Mouse (Mus musculus) cerebellum, postnatal 4 days (tissue): ENCODE data around the gene Zfp618.
A peak's percentile ranks its signal among the peaks of the same experiment; 100 is the strongest.

Source experiments
- DNase-seq, 2 experiments: peaks; one replicate each; pipeline ENCODE4 v3.0.0; 2022; ENCODE audit warnings: low spot score in 2 of 2, mixed read lengths in 1 of 2

Gene Zfp618

DNA sequence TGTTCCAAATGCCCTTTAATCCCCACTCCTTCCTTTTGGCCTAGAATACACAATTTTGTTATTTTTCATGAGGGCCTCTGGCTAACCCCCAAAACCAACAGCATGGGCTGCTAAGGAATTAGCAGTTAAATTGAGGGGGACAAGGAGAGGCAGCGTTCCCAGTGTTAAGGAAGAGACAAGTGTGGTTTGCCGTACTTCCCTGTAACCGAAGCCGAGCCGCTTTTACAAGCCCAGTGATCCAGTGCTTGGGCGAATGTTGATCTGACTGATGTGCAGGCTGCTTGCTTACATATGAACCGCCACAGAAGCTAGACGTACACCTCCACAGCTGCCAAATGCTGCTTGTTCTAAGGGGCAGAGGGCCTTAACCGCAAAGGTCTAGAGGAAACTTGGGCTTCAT is 99.5 kb downstream of the Zfp618 start:
- DNase-seq: peak in 1 of 2 experiments; percentile 14

GRCm38 (mm10) chr4:63066796-63067195 is 101.4 kb downstream of the Zfp618 start:
- DNase-seq: peak in 1 of 2 experiments; percentile 6

GRCm38 (mm10) chr4:63067822-63068221 is 102.4 kb downstream of the Zfp618 start:
- peak in 1 of 2 experiments; percentile 7 for DNase-seq

- no peak for DNase-seq
These were observed 103.3 kb downstream of the Zfp618 start for GRCm38 (mm10) chr4:63068499-63069175.

DNA sequence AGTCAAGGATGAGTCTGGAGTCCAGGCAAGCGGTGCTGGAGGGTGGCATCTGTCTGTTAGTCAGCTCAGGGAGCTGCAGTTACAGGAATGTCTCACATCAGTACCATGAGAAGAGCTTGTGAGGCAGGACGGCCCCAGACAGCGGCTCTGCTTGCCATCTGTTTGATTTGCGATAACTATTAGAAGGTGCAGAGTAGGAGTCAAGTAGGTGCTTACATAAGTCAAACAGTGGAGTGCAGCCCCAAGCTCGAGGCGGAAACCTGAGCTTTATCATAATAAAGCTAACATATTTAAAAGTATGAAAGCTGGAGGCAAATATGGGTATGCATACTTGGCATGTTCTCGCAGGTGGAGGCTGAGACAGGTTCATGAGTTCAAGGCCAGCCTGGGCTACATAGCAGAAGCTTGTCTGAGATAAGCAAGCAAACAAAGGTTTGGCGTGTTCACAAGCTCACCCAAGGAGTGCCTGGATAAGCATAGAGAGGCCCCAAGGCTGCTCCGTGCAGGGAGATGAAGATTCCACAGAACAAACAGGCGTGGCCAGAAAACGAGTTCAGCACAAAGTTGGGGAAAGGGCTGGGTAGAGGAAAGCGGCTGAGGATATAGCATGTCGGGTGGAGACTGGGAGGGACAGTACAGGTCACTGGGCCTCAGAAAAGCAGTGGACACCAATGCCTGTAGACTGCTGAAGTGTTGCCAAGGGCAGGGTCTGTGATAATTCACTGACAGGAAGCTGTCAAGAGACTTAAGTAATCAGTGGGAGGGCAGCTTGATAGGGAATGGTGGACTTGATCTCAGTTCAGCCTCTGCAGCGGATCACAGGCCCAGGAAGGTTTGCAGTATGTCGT is 106.3 kb downstream of the Zfp618 start:
- no peak for DNase-seq

GRCm38 (mm10) chr4:63073139-63073538 is 107.8 kb downstream of the Zfp618 start:
- no peak for DNase-seq

DNA sequence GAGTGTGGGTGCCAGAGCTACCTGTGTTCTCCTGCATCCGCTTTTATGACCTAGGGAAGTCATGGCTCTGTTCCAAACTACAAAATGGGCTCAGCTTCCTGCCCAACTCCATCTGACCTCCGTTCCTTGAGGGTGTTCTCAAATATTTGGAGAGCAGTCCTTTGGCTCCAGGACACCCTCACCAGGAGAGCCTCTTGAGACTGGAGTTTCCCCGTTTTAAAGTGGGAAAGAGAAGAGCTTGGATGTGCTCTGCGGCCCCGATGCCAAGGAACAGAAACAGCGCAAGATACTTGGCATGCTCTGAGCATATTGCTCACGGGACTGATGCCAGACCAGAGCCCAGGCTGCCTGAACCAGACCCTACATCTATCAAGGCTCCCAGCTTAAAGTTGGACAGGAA is 113.8 kb downstream of the Zfp618 start:
- peak in 1 of 2 experiments; percentile 15 for DNase-seq

- DNase-seq: peak in 1 of 2 experiments; percentile 74
These were observed 119.1 kb downstream of the Zfp618 start for GRCm38 (mm10) chr4:63084473-63084889.

DNA sequence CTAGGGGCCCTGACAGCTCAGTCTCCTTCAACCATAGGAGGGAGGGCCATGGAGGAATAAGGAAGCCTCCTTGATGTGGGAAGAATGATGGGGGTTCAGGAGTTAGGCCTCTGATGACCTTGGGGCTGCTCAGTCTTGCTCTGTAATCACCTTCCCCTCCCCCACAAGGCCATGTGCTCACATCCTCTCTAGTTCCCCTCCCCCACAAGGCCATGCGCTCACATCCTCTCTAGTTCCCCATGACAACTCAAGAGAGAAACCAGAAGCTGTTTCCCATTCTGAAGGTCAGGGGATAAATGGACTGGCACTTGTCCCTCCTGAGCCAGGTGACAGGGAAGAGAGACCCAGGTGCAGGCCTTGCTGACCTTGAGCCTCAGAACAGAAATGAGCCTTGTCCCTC is 124.1 kb downstream of the Zfp618 start:
- no peak for DNase-seq

DNA sequence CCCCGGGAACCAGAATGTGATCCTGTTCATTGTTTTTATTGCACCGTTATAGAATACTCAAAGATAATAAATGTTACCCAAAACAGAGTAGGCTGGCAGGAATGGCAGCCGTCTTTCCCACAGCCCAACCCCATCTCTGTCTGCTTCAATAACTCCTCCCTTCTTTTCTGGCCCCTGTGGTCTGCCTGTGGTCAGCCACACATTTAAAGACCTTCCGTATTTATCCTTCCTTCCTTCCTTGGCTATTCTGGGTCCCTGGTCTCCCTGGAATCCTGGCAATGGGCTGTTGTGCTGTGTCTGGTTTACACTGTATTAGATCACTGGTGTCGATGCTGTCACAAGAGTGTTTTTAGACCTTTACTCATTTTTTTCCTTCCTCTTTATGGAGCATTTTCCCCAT is 125.8 kb downstream of the Zfp618 start:
- peak in 1 of 2 experiments; percentile 8 for DNase-seq

DNA sequence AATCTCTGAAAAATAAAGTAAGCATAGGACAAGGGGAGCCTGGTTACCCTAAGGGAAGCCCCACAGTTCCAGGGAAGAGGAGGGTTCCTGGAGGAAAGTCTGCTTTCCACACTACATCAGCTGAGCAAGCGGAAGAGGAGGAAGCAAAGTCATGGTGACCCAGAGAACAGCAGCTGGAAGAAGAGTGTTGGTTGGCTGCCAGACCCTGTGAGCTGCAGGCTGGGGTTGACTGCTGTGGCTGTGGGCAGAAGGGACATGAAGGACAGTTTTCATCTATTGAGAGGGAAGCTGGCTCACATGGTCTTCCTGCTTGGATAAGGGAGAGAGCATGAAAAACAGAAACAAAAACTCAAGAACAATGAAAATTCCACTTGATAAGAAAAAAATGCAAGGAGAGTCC is 132.2 kb downstream of the Zfp618 start:
- peak in 1 of 2 experiments; percentile 24 for DNase-seq

DNA sequence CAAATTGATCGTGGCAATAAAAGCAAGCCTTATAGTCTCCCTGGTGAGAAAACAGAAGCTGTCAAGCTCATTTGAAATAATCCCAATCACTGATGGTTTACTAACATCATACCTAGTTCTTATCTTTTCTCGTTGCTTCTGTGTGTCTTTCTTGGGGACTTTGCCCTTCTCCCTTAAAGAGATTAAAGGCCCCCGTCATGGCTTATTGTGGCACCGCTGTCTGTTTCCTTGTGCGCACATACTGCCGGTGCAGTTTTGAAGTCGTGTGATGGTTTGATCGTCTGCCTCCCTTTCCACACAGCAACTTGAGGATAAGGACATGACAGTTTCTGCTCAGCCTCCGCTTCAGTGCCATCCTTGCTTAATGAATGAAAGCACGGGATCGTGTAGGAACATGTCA is 135.1 kb downstream of the Zfp618 start:
- no peak for DNase-seq

GRCm38 (mm10) chr4:63102025-63102424 is 136.7 kb downstream of the Zfp618 start:
- no peak for DNase-seq

DNA sequence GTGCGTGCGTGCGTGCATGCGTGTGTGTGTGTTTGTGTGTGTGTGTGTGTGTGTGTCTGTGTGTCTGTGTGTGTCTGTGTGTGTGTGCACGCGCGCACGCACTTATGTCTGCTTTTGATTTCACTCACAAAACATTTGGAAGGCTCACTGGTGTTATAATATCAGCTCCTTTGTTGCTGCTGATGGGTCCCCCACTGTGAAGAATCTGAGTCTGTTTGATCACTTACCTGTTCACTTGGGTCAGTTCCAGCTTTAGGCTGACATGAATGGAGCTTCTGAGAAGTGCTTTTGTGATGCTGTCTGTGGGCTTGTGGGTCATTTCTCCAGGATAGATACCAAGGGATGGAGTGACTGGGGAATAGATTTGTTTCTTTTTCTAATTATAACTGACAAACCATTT is 140.3 kb downstream of the Zfp618 start:
- DNase-seq: no peak

DNA sequence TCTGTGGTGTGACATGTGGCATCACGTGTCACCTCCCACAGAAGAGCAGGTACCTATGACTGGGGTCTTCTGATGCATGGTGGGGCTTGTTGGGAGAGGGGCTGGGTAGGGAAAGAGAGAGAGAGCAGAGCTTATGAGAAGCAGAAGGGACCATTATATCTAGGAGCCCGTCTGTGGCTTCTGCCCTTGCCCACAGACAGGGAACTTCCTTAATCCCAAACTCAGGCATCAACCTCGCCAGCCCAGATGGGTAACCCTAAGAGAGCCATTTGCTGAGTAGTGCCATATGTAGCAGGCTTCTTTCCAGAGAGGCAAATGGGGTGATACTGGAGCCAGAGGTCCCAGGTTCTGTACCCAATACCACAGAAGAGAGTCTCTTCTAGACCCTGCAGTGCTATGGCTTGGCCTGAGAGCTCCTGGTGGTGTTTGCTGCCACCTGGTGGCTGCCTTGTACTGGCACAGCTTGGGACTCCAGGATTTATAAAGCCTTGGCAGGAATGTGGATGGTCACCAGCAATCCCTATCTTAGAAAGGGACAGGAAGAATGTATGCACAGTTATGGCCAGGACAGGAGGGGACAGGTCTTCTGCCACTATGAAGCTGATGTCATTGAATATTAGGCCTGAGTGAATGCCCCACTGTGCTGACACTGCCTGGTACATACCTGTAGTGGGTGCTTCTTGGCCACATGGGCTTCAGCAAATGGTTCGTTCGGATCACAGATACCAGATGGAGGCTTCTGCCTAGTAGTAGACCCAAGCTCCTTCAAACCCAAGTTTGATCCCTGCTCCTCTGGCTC is 153.5 kb downstream of the Zfp618 start:
- DNase-seq: peak; percentile 78 to 88

DNA sequence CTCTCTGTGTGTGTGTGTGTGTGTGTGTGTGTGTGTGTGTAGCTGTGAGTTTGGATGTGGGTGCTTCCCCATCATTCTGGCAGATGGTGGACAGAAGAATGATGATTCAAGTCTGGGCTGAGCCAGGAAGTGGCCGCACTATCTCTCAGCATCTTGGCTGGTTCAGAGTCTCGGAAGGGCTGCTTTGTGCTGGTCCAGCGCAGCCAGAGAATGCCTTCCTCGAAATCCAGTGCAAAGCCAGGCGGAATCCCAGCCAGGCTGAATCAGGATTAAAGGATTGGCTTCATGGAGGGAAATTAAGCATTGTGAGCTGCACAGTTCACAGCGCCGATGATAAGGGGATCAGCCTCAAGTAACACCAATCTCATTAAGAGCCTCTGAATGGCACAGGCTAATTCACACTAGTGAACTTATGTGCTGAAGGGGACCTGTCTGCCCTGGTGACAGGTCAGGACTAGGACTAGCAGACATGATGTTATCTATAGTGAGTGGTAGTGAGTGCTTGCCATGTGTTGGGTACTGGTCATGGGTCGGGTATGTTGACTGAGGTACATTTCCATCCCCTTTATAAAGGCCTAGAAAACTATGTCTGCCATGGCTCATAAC is 159.6 kb downstream of the Zfp618 start:
- DNase-seq: no peak

DNA sequence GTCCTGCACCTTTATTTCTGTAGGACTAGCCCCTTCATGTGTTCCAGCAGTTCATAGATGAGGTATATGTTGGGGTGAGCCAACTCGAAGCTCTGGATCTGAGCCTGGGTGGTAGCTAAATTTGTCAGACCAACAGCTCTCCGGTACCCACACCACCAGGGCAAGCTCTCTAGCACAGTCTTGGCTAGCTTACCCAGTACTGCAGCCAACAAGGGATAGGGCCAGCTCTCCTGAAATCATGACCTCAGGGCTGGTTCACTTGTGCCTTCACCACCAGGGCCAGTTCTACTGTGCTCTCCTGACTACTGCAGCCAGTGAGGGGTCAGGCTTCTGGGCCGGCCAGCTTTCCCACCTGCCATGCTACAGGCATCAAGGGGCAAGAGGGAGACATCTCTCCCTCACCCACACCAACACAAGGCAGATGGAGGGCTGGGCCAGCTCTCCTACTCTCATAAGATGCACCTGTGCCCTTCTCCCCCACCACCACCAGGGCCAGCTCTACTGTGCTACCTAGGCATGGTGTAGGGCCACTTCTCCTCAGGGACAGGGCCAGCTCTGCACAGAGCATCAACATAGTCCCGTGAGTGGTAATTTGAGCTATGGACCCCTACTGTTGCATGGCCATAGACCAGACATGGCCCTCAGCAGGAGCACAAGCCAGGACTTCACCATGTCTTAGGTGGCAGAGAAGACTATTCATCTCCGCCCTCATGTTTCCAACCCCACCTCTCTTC is 164.7 kb downstream of the Zfp618 start:
- DNase-seq: no peak

DNA sequence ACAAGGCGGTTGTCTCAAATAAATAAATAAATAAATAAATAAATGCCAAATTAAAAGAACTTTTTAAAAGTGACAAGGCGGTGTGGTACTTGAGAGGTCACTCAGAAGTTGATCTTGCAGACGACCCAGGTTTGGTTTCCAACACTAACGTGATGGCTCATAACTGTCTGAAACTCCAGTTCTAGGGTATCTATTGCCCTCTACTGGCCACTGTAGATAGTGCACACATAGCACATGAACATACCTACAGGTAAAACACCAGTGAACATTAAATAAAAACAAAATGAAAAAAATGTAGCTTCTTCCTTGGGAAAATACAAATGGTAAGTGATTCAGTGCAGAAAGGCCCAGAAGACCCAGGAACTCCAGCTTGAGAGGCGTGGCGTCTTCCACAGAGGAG is 181.9 kb downstream of the Zfp618 start:
- DNase-seq: no peak

GRCm38 (mm10) chr4:63151127-63151526 is 185.8 kb downstream of the Zfp618 start:
- no peak for DNase-seq

DNA sequence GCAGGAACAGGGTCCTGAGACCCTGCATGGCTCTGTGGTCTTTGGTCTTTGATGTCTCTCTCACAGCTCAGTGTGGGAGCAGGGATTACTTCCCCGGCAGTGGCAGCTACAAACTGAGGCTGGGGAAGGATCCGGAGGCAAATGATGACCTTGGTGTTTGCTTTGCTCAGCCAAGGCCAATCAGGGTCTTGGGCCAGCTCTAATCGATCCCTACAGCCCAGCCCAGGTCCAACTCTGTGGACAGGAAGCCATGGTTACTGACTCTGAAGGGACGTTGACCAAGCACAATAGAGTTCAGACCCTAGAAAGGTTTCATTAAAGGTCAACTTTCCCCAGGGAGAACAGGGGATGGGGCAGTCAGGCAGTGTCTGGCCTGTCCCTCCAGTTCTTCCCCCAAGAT is 188.7 kb downstream of the Zfp618 start:
- DNase-seq: no peak

GRCm38 (mm10) chr4:63154699-63155098 is 189.3 kb downstream of the Zfp618 start, which contains the start of gene Ambp:
TSS of gene Ambp (minus strand) at chr4:63154799.
- no peak for DNase-seq
